Mouse (Mus musculus): ENCODE measurements around the gene Phc1. TPM values are rescaled to one million over a fixed set of nuclear protein-coding genes. Genes with fewer than 3 reads are reported as not detected.

The Phc1 gene
- polyA plus RNA-seq, 1 experiment from 2014 or later = 17.1 TPM

DNA sequence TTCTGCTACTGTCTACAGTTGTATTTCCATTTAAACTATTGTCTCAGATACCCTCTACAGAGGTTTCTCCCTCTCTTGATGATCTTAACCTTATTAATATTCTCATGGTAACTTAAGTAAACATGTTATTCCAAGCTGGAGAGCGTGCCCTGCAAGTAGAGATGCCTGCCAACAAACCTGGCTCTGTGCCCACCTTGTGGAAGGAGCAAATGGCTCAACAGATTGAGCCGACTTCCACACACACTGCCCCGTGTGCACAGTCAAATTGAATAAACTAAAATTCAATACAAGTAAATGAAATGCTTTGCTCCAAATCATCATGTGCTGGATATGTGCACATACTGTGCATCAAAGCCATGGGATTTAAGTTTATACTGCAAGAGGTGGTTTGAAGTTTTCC is 71.8 kb downstream of the Phc1 start:
- ATAC-seq (replicated peaks; ENCODE audit: insufficient number of reproducible peaks, low FRiP score, low TSS enrichment) = no peak
- Histone ChIP-seq H3K36me3 (ENCODE audit: control insufficient read depth, insufficient read depth, low read length) (no peaks in the 10 kb centered on the region), H3K4me3 (ENCODE audit: low read depth, low read length) (no peak overlapping the region), H3K9me3 (replicated peaks; ENCODE audit: control insufficient read depth, low read length) (no peaks in the 10 kb centered on the region), H3K27me3 (ENCODE audit: control insufficient read depth, insufficient read depth, low read length) (no peaks in the 10 kb centered on the region), H3K27ac (ENCODE audit: low read depth, low read length) (no peak overlapping the region), H3K4me1 (ENCODE audit: control insufficient read depth, insufficient read depth, low read length) (no peaks in the 10 kb centered on the region), H3K9ac (ENCODE audit: low read depth, low read length) (no peak overlapping the region), H3K4me2 (no peak overlapping the region)
- WGBS (ENCODE audit: insufficient replicate concordance) = 63% methylated on average over 3 of the region's 3 CpGs

Other genes starting within 250 kb of the Phc1 start
- gene Klrg1, start 57.7 kb downstream of the Phc1 start, polyA plus RNA-seq (2014; fragmentation: Nextera tagmentation; extraction: Ambion mirVana) = not detected in 2 replicates
- 84.9 and 93.0 TPM in 2 replicates for gene M6pr, start 31.8 kb downstream of the Phc1 start, polyA plus RNA-seq (2014; fragmentation: Nextera tagmentation; extraction: Ambion mirVana)
- 8.7 and 10.9 TPM in 2 replicates for gene Rimklb, start 158.2 kb upstream of the Phc1 start, polyA plus RNA-seq (2014; fragmentation: Nextera tagmentation; extraction: Ambion mirVana)
- 5.4 and 5.9 TPM in 2 replicates for gene Mfap5, start 165.3 kb upstream of the Phc1 start, polyA plus RNA-seq (2014; fragmentation: Nextera tagmentation; extraction: Ambion mirVana)
- 0.16 TPM in 1 of 2 replicates, not detected in the other for gene Aicda, start 213.2 kb upstream of the Phc1 start, polyA plus RNA-seq (2014; fragmentation: Nextera tagmentation; extraction: Ambion mirVana)